Mouse (Mus musculus): ENCODE measurements at regions not wholly inside any gene's neighbourhood (a gene's known extent, or its start where the extent isn't known, plus 50 kb on each side); places are given as distances from the start of the nearest gene placed in this dataset.
"Not testable (repeated sequence)": the region's sequence is repeated elsewhere in the genome, so short reads cannot be mapped to it uniquely, and the experiment has no call there.

- H3K4me1 ChIP-seq: no peaks in the 10 kb centered on the region
- H3K4me2 ChIP-seq (replicated peaks): no peak overlapping the region
- H3K27ac ChIP-seq: no peak overlapping the region
- no peaks in the 10 kb centered on the region for H3K27me3 ChIP-seq
- WGBS: 67% methylated on average over 4 of the region's 4 CpGs
- no peaks in the 10 kb centered on the region for H3K36me3 ChIP-seq
- ATAC-seq (ENCODE audit: low FRiP score): no peak
- no peaks in the 10 kb centered on the region for H3K9me3 ChIP-seq (replicated peaks)
- H3K4me3 ChIP-seq: no peak overlapping the region
- H3K9ac ChIP-seq: no peak overlapping the region
These were observed 230.4 kb downstream of the Dad1 start for GRCm38 (mm10) chr14:54023552-54023951.

- H3K4me2 ChIP-seq (replicated peaks): no peak overlapping the region
- no peaks in the 10 kb centered on the region for H3K9me3 ChIP-seq (replicated peaks)
- no peaks in the 10 kb centered on the region for H3K36me3 ChIP-seq
- WGBS: 87% methylated on average over 6 of the region's 6 CpGs
- no peaks in the 10 kb centered on the region for H3K27me3 ChIP-seq
- no peak overlapping the region for H3K9ac ChIP-seq
- no peak overlapping the region for H3K4me3 ChIP-seq
- no peak for ATAC-seq (ENCODE audit: low FRiP score)
- no peaks in the 10 kb centered on the region for H3K4me1 ChIP-seq
- H3K27ac ChIP-seq: no peak overlapping the region
These were observed 232.5 kb downstream of the Dad1 start for GRCm38 (mm10) chr14:54021443-54021842.

- WGBS: 85% methylated on average over 10 of the region's 10 CpGs
- no peak overlapping the region for H3K4me3 ChIP-seq
- H3K27me3 ChIP-seq: no peaks in the 10 kb centered on the region
- H3K4me1 ChIP-seq: no peaks in the 10 kb centered on the region
- H3K9me3 ChIP-seq (replicated peaks): no peaks in the 10 kb centered on the region
- no peaks in the 10 kb centered on the region for H3K36me3 ChIP-seq
- H3K4me2 ChIP-seq (replicated peaks): no peak overlapping the region
- no peak for ATAC-seq (ENCODE audit: low FRiP score)
- H3K9ac ChIP-seq: no peak overlapping the region
- no peak overlapping the region for H3K27ac ChIP-seq
These were observed 239.3 kb downstream of the Dad1 start for GRCm38 (mm10) chr14:54014628-54015027.

- no peaks in the 10 kb centered on the region for H3K4me1 ChIP-seq
- no peak overlapping the region for H3K9ac ChIP-seq
- H3K27ac ChIP-seq: no peak overlapping the region
- no peaks in the 10 kb centered on the region for H3K9me3 ChIP-seq (replicated peaks)
- 100% methylated on average over 1 of the region's 1 CpGs for WGBS
- no peak overlapping the region for H3K4me3 ChIP-seq
- no peaks in the 10 kb centered on the region for H3K27me3 ChIP-seq
- no peak overlapping the region for H3K4me2 ChIP-seq (replicated peaks)
- ATAC-seq (ENCODE audit: low FRiP score): no peak
- H3K36me3 ChIP-seq: no peaks in the 10 kb centered on the region
These were observed 251.8 kb downstream of the Dad1 start for GRCm38 (mm10) chr14:54002083-54002482.

- H3K36me3 ChIP-seq: no peaks in the 10 kb centered on the region
- no peaks in the 10 kb centered on the region for H3K4me1 ChIP-seq
- H3K4me3 ChIP-seq: no peak overlapping the region
- no peak overlapping the region for H3K4me2 ChIP-seq (replicated peaks)
- ATAC-seq (ENCODE audit: low FRiP score): no peak
- WGBS: 77% methylated on average over 5 of the region's 5 CpGs
- H3K9me3 ChIP-seq (replicated peaks): no peaks in the 10 kb centered on the region
- no peaks in the 10 kb centered on the region for H3K27me3 ChIP-seq
- no peak overlapping the region for H3K27ac ChIP-seq
- H3K9ac ChIP-seq: no peak overlapping the region
These were observed 253.4 kb downstream of the Dad1 start for GRCm38 (mm10) chr14:54000527-54000926.

- Histone ChIP-seq H3K4me1 (peaks cover 14% of the 10 kb centered on the region), H3K4me2 (replicated peaks) (no peak overlapping the region), H3K9ac (no peak overlapping the region), H3K4me3 (no peak overlapping the region), H3K36me3 (no peaks in the 10 kb centered on the region), H3K27ac (no peak overlapping the region), H3K27me3 (no peaks in the 10 kb centered on the region), H3K9me3 (replicated peaks) (no peaks in the 10 kb centered on the region)
- ATAC-seq (ENCODE audit: low FRiP score): no peak
- WGBS: 82% methylated on average over 2 of the region's 2 CpGs
These were observed 260.5 kb downstream of the Dad1 start for GRCm38 (mm10) chr14:53993427-53993826.

GRCm38 (mm10) chr14:53992712-53993286 is 261.1 kb downstream of the Dad1 start:
- H3K4me3 ChIP-seq: no peak overlapping the region
- H3K9ac ChIP-seq: no peak overlapping the region
- WGBS: 43% methylated on average over 11 of the region's 11 CpGs
- no peaks in the 10 kb centered on the region for H3K36me3 ChIP-seq
- H3K4me1 ChIP-seq: peaks cover 14% of the 10 kb centered on the region
- no peak overlapping the region for H3K27ac ChIP-seq
- H3K27me3 ChIP-seq: no peaks in the 10 kb centered on the region
- 0 out of 2 replicates have a peak, but pooled peaks have one; percentile 29 for ATAC-seq (ENCODE audit: low FRiP score)
- no peak overlapping the region for H3K4me2 ChIP-seq (replicated peaks)
- H3K9me3 ChIP-seq (replicated peaks): no peaks in the 10 kb centered on the region

- Histone ChIP-seq H3K4me1 (peaks cover 14% of the 10 kb centered on the region), H3K9me3 (replicated peaks) (no peaks in the 10 kb centered on the region), H3K27ac (no peak overlapping the region), H3K9ac (no peak overlapping the region), H3K4me3 (no peak overlapping the region), H3K27me3 (no peaks in the 10 kb centered on the region), H3K4me2 (replicated peaks) (no peak overlapping the region), H3K36me3 (no peaks in the 10 kb centered on the region)
- ATAC-seq (ENCODE audit: low FRiP score): no peak
- 34% methylated on average over 4 of the region's 4 CpGs for WGBS
These were observed 262.5 kb downstream of the Dad1 start for GRCm38 (mm10) chr14:53991390-53991789.

GRCm38 (mm10) chr14:53980771-53981170 is 273.1 kb downstream of the Dad1 start:
- 77% methylated on average over 5 of the region's 5 CpGs for WGBS
- Histone ChIP-seq H3K4me3 (no peak overlapping the region), H3K9me3 (replicated peaks) (no peaks in the 10 kb centered on the region), H3K4me1 (no peaks in the 10 kb centered on the region), H3K4me2 (replicated peaks) (no peak overlapping the region), H3K9ac (no peak overlapping the region), H3K27ac (no peak overlapping the region), H3K36me3 (no peaks in the 10 kb centered on the region), H3K27me3 (no peaks in the 10 kb centered on the region)
- no peak for ATAC-seq (ENCODE audit: low FRiP score)

GRCm38 (mm10) chr14:53961426-53961825 is 292.5 kb downstream of the Dad1 start:
- not testable (repeated sequence) for H3K27ac ChIP-seq; H3K4me3 ChIP-seq; H3K4me1 ChIP-seq; H3K9ac ChIP-seq; H3K27me3 ChIP-seq; ATAC-seq (ENCODE audit: low FRiP score); H3K36me3 ChIP-seq; H3K4me2 ChIP-seq (replicated peaks); H3K9me3 ChIP-seq (replicated peaks)
- WGBS: 75% methylated on average over 10 of the region's 11 CpGs

- H3K4me3 ChIP-seq: no peak overlapping the region
- H3K36me3 ChIP-seq: no peaks in the 10 kb centered on the region
- H3K4me1 ChIP-seq: no peaks in the 10 kb centered on the region
- H3K4me2 ChIP-seq (replicated peaks): no peak overlapping the region
- no peaks in the 10 kb centered on the region for H3K9me3 ChIP-seq (replicated peaks)
- H3K9ac ChIP-seq: no peak overlapping the region
- no peak overlapping the region for H3K27ac ChIP-seq
- 85% methylated on average over 7 of the region's 7 CpGs for WGBS
- ATAC-seq (ENCODE audit: low FRiP score): no peak
- no peaks in the 10 kb centered on the region for H3K27me3 ChIP-seq
These were observed 293.1 kb downstream of the Dad1 start for GRCm38 (mm10) chr14:53960779-53961178.

- H3K4me2 ChIP-seq (replicated peaks); H3K4me1 ChIP-seq; H3K36me3 ChIP-seq; H3K9me3 ChIP-seq (replicated peaks); H3K27me3 ChIP-seq; H3K4me3 ChIP-seq; H3K9ac ChIP-seq; ATAC-seq (ENCODE audit: low FRiP score); H3K27ac ChIP-seq: not testable (repeated sequence)
- WGBS: 97% methylated on average over 28 of the region's 29 CpGs
These were observed 318.1 kb downstream of the Dad1 start for GRCm38 (mm10) chr14:53935791-53936231.

GRCm38 (mm10) chr14:53935336-53935735 is 318.6 kb downstream of the Dad1 start:
- not testable (repeated sequence) for H3K4me2 ChIP-seq (replicated peaks); H3K36me3 ChIP-seq; H3K4me3 ChIP-seq; H3K27me3 ChIP-seq; H3K9ac ChIP-seq; H3K9me3 ChIP-seq (replicated peaks); H3K27ac ChIP-seq; H3K4me1 ChIP-seq; ATAC-seq (ENCODE audit: low FRiP score)
- WGBS: 95% methylated on average over 8 of the region's 13 CpGs

Data from hindbrain, embryonic 12.5 days (tissue).